ENCODE assay signal across 11 mouse cellular contexts in genomic region chr6:83482418-83483085, GRCm38 (mm10). TPM values are rescaled to one million over a fixed set of nuclear protein-coding genes. Genes with fewer than 3 reads are reported as not detected.
DNase-seq lines count a peak whose midpoint lies in the region; ATAC-seq and TF ChIP-seq lines count a peak whose summit lies in the region.
"Had no signal": no experiment of that assay in that cellular context is flagged by ENCODE, and none has a peak within 500 bp of the region (broad histone marks: within the 10 kb centered on the region; RNA-seq: fewer than 3 reads in every experiment).

No protein-coding gene starts in this region.

- H3K9ac ChIP-seq in stomach, postnatal 0 days (ENCODE audit: low read length), result no peak overlapping the region
- no peak overlapping the region for H3K9ac ChIP-seq in hindbrain, postnatal 0 days (replicated peaks; ENCODE audit: low read length)
- no peak overlapping the region for H3K9ac ChIP-seq in hindbrain, embryonic 13.5 days
- H3K9ac ChIP-seq: hindbrain, embryonic 15.5 days; limb, embryonic 12.5 days had no signal

- peak overlapping the region; percentile 89 for H3K27ac ChIP-seq in spleen, adult 2 months (ENCODE audit: insufficient read depth, low read length)
- peak overlapping the region; percentile 67 for H3K27ac ChIP-seq in stomach, postnatal 0 days (replicated peaks)
- no peak overlapping the region for H3K27ac ChIP-seq in hindbrain, postnatal 0 days
- H3K27ac ChIP-seq in hindbrain, embryonic 13.5 days, result no peak overlapping the region
- H3K27ac ChIP-seq: hindbrain, embryonic 15.5 days; limb, embryonic 12.5 days had no signal

- H3K4me2 ChIP-seq in stomach, postnatal 0 days (replicated peaks; ENCODE audit: low read depth), result no peak overlapping the region
- H3K4me2 ChIP-seq in hindbrain, postnatal 0 days (ENCODE audit: low read depth, low read length), result no peak overlapping the region
- H3K4me2 ChIP-seq in hindbrain, embryonic 13.5 days, result no peak overlapping the region
- H3K4me2 ChIP-seq: hindbrain, embryonic 15.5 days; limb, embryonic 12.5 days had no signal

- peak; percentile 44 to 53 for DNase-seq in spleen, adult 2 months (ENCODE audit: low read depth in 1 of 2, low spot score in 2 of 2)
- no peak for DNase-seq in spleen, postnatal 4 days (ENCODE audit: low spot score in 2 of 2)
- peak; percentile 36 for DNase-seq in kidney, adult 18-20 months
- peak; percentile 63 for DNase-seq in lung, postnatal 14 days
- DNase-seq in stomach, postnatal 0 days (ENCODE audit: low spot score), result no peak
- no peak for DNase-seq in hindbrain, postnatal 0 days (ENCODE audit: low spot score)
- DNase-seq in cerebellum, adult 11-12 months, result no peak
- DNase-seq: right cerebral cortex, postnatal 4 days had no signal

- no peak for TF ChIP-seq EP300 in stomach, postnatal 0 days (optimal IDR thresholded peaks at IDR 0.05)

- ATAC-seq in stomach, postnatal 0 days (ENCODE audit: low FRiP score, low TSS enrichment), result peak; percentile 62
- ATAC-seq in hindbrain, postnatal 0 days, result no peak
- no peak for ATAC-seq in hindbrain, embryonic 13.5 days (ENCODE audit: low FRiP score)

- no peak overlapping the region for H3K4me3 ChIP-seq in spleen, adult 2 months (ENCODE audit: extremely low read depth, insufficient read depth, insufficient read length)
- H3K4me3 ChIP-seq in stomach, postnatal 0 days (ENCODE audit: low read depth, low read length), result no peak overlapping the region
- H3K4me3 ChIP-seq in hindbrain, postnatal 0 days (ENCODE audit: low read length), result no peak overlapping the region
- no peak overlapping the region for H3K4me3 ChIP-seq in hindbrain, embryonic 13.5 days
- H3K4me3 ChIP-seq: hindbrain, embryonic 15.5 days; limb, embryonic 12.5 days had no signal

- WGBS in spleen, adult 2 months, result 33% methylated on average over 10 of the region's 10 CpGs
- 43% methylated on average over 10 of the region's 10 CpGs for WGBS in stomach, postnatal 0 days
- 78% methylated on average over 10 of the region's 10 CpGs for WGBS in hindbrain, postnatal 0 days
- WGBS in hindbrain, embryonic 13.5 days, result 70% methylated on average over 10 of the region's 10 CpGs

- TF ChIP-seq CTCF in spleen, adult 2 months (IDR thresholded peaks at IDR 0.05; ENCODE audit: extremely low read depth, insufficient read depth, insufficient read length, insufficient replicate concordance), result no peak
- no peak for TF ChIP-seq CTCF in stomach, postnatal 0 days (IDR thresholded peaks at IDR 0.05; ENCODE audit: low read depth)
- no peak for TF ChIP-seq CTCF in hindbrain, postnatal 0 days (IDR thresholded peaks at IDR 0.05; ENCODE audit: low read depth)

- H3K27me3 ChIP-seq in spleen, adult 2 months (ENCODE audit: control insufficient read depth, insufficient read depth, low read length), result no peaks in the 10 kb centered on the region
- H3K27me3 ChIP-seq in stomach, postnatal 0 days (ENCODE audit: control insufficient read depth, insufficient read depth, low read length), result no peaks in the 10 kb centered on the region
- H3K27me3 ChIP-seq in hindbrain, postnatal 0 days (ENCODE audit: insufficient read depth, low read length), result no peaks in the 10 kb centered on the region
- H3K27me3 ChIP-seq in hindbrain, embryonic 13.5 days, result no peaks in the 10 kb centered on the region
- H3K27me3 ChIP-seq: hindbrain, embryonic 15.5 days; limb, embryonic 12.5 days had no signal

- H3K4me1 ChIP-seq in spleen, adult 2 months (ENCODE audit: control insufficient read depth, insufficient read depth, insufficient read length), result peaks cover 48% of the 10 kb centered on the region
- no peaks in the 10 kb centered on the region for H3K4me1 ChIP-seq in stomach, postnatal 0 days (replicated peaks; ENCODE audit: control insufficient read depth, insufficient read depth)
- no peaks in the 10 kb centered on the region for H3K4me1 ChIP-seq in hindbrain, postnatal 0 days (ENCODE audit: insufficient read depth, low read length)
- H3K4me1 ChIP-seq in hindbrain, embryonic 13.5 days (replicated peaks), result no peaks in the 10 kb centered on the region
- H3K4me1 ChIP-seq: hindbrain, embryonic 15.5 days; limb, embryonic 12.5 days had no signal

- no peaks in the 10 kb centered on the region for H3K9me3 ChIP-seq in stomach, postnatal 0 days (ENCODE audit: control insufficient read depth, low read length)
- H3K9me3 ChIP-seq in hindbrain, postnatal 0 days (ENCODE audit: low read length), result no peaks in the 10 kb centered on the region
- H3K9me3 ChIP-seq in hindbrain, embryonic 13.5 days, result no peaks in the 10 kb centered on the region
- H3K9me3 ChIP-seq: hindbrain, embryonic 15.5 days; limb, embryonic 12.5 days had no signal

- TF ChIP-seq POLR2A in spleen, adult 2 months (IDR thresholded peaks at IDR 0.05; ENCODE audit: low read depth, low read length), result no peak

- H3K36me3 ChIP-seq in spleen, adult 2 months (ENCODE audit: control insufficient read depth, insufficient read depth, low read length), result peaks cover 16% of the 10 kb centered on the region
- H3K36me3 ChIP-seq in stomach, postnatal 0 days (ENCODE audit: control insufficient read depth, insufficient read depth, low read length), result peaks cover 19% of the 10 kb centered on the region
- H3K36me3 ChIP-seq in hindbrain, postnatal 0 days (ENCODE audit: insufficient read depth, low read length), result peaks cover 11% of the 10 kb centered on the region
- peaks cover 89% of the 10 kb centered on the region for H3K36me3 ChIP-seq in hindbrain, embryonic 13.5 days

RNA-seq across cellular contexts. Expression of gene Tet3, which starts 23.7 kb away (rescaled TPM):
- 21.1 and 22.9 TPM in 2 replicates for polyA plus RNA-seq in spleen, adult 2 months (2012; rRNA removed)
- polyA plus RNA-seq in stomach, postnatal 0 days (2015; fragmentation: Nextera tagmentation; extraction: Ambion mirVana), result 21.4 and 22.7 TPM in 2 replicates
- 30.8 and 34.8 TPM in 2 replicates for total RNA-seq in hindbrain, postnatal 0 days (2014; rRNA removed)
- 38.0 and 41.9 TPM in 2 replicates for polyA plus RNA-seq in hindbrain, postnatal 0 days (2015; fragmentation: Nextera tagmentation; extraction: Ambion mirVana)
- 69.8 and 75.4 TPM in 2 replicates for polyA plus RNA-seq in hindbrain, embryonic 13.5 days (2015; fragmentation: Nextera tagmentation; extraction: Ambion mirVana)

RNA-seq across cellular contexts. Expression of gene Dguok, which starts 24.2 kb away (rescaled TPM):
- polyA plus RNA-seq in spleen, adult 2 months (2012; rRNA removed), result 41.8 and 44.9 TPM in 2 replicates
- 44.2 and 45.8 TPM in 2 replicates for polyA plus RNA-seq in stomach, postnatal 0 days (2015; fragmentation: Nextera tagmentation; extraction: Ambion mirVana)
- total RNA-seq in hindbrain, postnatal 0 days (2014; rRNA removed), result 31.8 and 52.5 TPM in 2 replicates
- polyA plus RNA-seq in hindbrain, postnatal 0 days (2015; fragmentation: Nextera tagmentation; extraction: Ambion mirVana), result 51.1 and 52.0 TPM in 2 replicates
- polyA plus RNA-seq in hindbrain, embryonic 13.5 days (2015; fragmentation: Nextera tagmentation; extraction: Ambion mirVana), result 69.1 and 69.7 TPM in 2 replicates

RNA-seq across cellular contexts. Expression of gene Actg2, which starts 53.5 kb away (rescaled TPM):
- polyA plus RNA-seq in spleen, adult 2 months (2012; rRNA removed), result 14.8 and 15.9 TPM in 2 replicates
- 2,872 and 3,802 TPM in 2 replicates for polyA plus RNA-seq in stomach, postnatal 0 days (2015; fragmentation: Nextera tagmentation; extraction: Ambion mirVana)
- 0.36 and 2.1 TPM in 2 replicates for total RNA-seq in hindbrain, postnatal 0 days (2014; rRNA removed)
- 0.78 and 1.7 TPM in 2 replicates for polyA plus RNA-seq in hindbrain, postnatal 0 days (2015; fragmentation: Nextera tagmentation; extraction: Ambion mirVana)
- 2.0 and 2.8 TPM in 2 replicates for polyA plus RNA-seq in hindbrain, embryonic 13.5 days (2015; fragmentation: Nextera tagmentation; extraction: Ambion mirVana)

Comparison
In these comparisons a context has a peak if more than half of its experiments do, and no peak if none do; other contexts are left out.
1. DNase-seq: peak in spleen, adult 2 months (2 of 2), kidney, adult 18-20 months (single experiment) and lung, postnatal 14 days (single experiment); none in spleen, postnatal 4 days (0 of 2), stomach, postnatal 0 days (single experiment), hindbrain, postnatal 0 days (single experiment) and cerebellum, adult 11-12 months (single experiment).
2. H3K27ac ChIP-seq: peak in spleen, adult 2 months (single experiment) and stomach, postnatal 0 days (single experiment); none in hindbrain, postnatal 0 days (single experiment) and hindbrain, embryonic 13.5 days (single experiment).
3. RNA of gene Actg2, which starts 53.5 kb away (polyA plus RNA-seq): 2,872 to 3,802 TPM in stomach, postnatal 0 days; 14.8 to 15.9 TPM in spleen, adult 2 months, 2.0 to 2.8 TPM in hindbrain, embryonic 13.5 days and 0.78 to 1.7 TPM in hindbrain, postnatal 0 days; every median in the first group is over 100 times any median in the second.